Mouse (Mus musculus): Measurements from ENCODE around the gene Pds5b.

- TF ChIP-seq CTCF (IDR thresholded peaks at IDR 0.05 in 2 of 3, conservative IDR thresholded peaks at IDR 0.05 in 1 of 3; ENCODE audit: control insufficient read depth in 1 of 3, insufficient read depth in 1 of 3, low read depth in 2 of 3, low read length in 3 of 3, poor library complexity in 1 of 3, severe bottlenecking in 1 of 3) (no peak), TBP (IDR thresholded peaks at IDR 0.05; ENCODE audit: low read depth, low read length) (no peak), EP300 (IDR thresholded peaks at IDR 0.05; ENCODE audit: low read depth in 1 of 2, low read length in 2 of 2) (no peak), GATA1 (IDR thresholded peaks at IDR 0.05; ENCODE audit: low read depth, low read length) (no peak), POLR2A (IDR thresholded peaks at IDR 0.05; ENCODE audit: control insufficient read depth in 1 of 2, insufficient read depth in 1 of 2, low read depth in 1 of 2, low read length in 2 of 2, poor library complexity in 1 of 2) (no peak), HCFC1 (IDR thresholded peaks at IDR 0.05; ENCODE audit: low read depth, low read length) (no peak), USF2 (IDR thresholded peaks at IDR 0.05; ENCODE audit: borderline replicate concordance in 1 of 2, insufficient read depth in 1 of 2, low read depth in 1 of 2, low read length in 2 of 2) (no peak), ZNF384 (IDR thresholded peaks at IDR 0.05; ENCODE audit: low read depth, low read length) (no peak), KAT2A (conservative IDR thresholded peaks at IDR 0.05; ENCODE audit: low read depth, low read length) (no peak), POLR2AphosphoS2 (IDR thresholded peaks at IDR 0.05; ENCODE audit: low read length) (no peak)
Observed at GRCm38 (mm10) chr5:150818886-150819285, 145.3 kb downstream of the Pds5b start.
